Mouse (Mus musculus) fibroblast of lung, adult 2 months (primary cell): Measurements from ENCODE around the gene Cyp26a1.

Experiments used
- DNase-seq: peaks from one replicate; pipeline ENCODE4 v3.0.0-alpha.2; 2011; ENCODE audit warnings: low read depth

Gene Cyp26a1

GRCm38 (mm10) chr19:37697651-37698272, at the start of gene Cyp26a1:
Gene Cyp26a1 (plus strand): TSS chr19:37697798.
- no peak for DNase-seq

GRCm38 (mm10) chr19:37647994-37648393, 49.6 kb upstream of the Cyp26a1 start:
- peak; percentile 23 for DNase-seq

GRCm38 (mm10) chr19:37650526-37650925, 47.1 kb upstream of the Cyp26a1 start:
- no peak for DNase-seq

GRCm38 (mm10) chr19:37654012-37654411, 43.6 kb upstream of the Cyp26a1 start:
- no peak for DNase-seq

DNA sequence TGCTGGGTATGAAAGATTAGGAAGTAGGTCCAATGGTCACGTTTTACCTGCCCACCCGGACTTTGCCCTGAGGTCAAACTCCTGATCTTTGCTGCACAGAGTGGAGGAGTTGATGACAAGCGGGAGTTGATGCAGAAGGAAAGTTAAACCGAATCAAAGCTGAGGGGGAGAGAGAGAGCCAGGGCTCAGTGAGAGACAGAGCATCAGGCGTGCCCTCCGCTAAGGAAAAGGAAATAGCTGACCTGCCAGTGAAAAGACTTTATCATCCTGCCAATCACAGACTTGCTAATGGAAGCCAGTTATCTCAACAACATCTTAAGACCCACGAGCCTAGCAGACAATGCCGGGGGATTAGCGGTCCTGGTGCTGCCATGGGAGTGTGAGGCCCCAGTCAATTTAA, 41.2 kb upstream of the Cyp26a1 start:
- no peak for DNase-seq

DNA sequence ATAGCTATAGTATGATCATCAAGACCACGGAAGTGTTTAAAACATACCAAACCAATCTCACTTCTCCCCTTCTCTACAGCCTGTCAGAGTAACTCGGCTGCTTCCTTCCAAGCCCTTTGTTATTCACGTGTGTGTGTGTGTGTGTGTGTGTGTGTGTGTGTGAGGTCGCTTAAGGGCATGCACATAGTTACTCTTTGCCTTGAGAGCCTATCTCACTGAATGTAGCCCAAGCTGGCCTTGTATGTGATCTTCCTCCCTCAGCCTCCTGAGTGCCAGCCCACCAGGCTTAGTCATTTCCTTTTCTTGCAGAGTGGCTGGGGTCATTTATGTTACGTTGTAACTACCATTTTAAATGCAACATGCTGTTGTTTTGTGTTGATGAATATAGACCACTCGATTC, 32.3 kb upstream of the Cyp26a1 start:
- DNase-seq = no peak

- no peak for DNase-seq
Measured at GRCm38 (mm10) chr19:37667855-37668594, 29.6 kb upstream of the Cyp26a1 start.

- DNase-seq = no peak
Measured at GRCm38 (mm10) chr19:37668657-37669056, 28.9 kb upstream of the Cyp26a1 start.

DNA sequence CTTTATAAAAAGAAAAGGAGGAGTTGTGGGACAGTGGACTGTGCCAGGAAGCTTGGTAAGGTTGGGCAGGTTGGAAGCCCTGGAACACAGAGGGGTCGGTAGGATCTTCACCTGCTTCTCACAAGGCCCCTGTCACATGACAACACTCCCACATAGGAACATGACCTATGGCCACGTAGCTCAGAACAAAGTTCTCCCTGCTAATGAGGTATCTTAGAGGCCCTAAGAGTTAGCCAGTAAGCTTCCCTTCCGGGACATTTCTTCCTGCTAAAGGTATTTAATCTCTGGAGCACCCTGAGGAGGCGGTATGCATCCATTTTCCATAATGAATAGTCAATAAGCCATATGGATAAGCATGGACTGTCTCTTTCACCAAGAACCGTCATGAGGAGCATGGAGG, 28.1 kb upstream of the Cyp26a1 start:
- no peak for DNase-seq

DNA sequence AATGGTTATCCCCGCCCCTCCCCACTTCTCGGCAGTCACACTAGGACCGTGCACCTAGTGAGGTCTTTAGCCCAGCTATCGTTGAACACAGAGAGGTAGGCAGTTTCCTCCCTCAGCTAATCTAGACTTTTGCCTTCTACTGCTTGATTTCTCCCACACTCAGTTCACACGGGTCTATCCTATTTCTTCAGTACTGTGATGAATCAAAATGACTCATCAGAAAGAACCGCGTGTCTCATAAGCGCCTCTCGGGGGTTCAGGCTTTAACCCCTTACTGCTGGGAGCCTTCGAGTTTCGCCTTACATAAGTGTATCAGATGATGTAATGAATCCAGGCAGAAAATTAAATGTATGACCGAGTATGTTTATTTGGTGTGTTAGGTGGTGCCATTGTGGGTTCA, 24.2 kb upstream of the Cyp26a1 start:
- peak; percentile 62 for DNase-seq

- no peak for DNase-seq
Measured at GRCm38 (mm10) chr19:37685281-37685680, 12.3 kb upstream of the Cyp26a1 start, which contains the start of gene Cyp26c1. Gene Cyp26c1 (plus strand): TSS chr19:37685581.

GRCm38 (mm10) chr19:37686347-37686746, 11.3 kb upstream of the Cyp26a1 start:
- DNase-seq = no peak

- DNase-seq = no peak
Measured at GRCm38 (mm10) chr19:37686941-37687850, 10.4 kb upstream of the Cyp26a1 start.

- no peak for DNase-seq
Measured at GRCm38 (mm10) chr19:37689478-37689877, 8.1 kb upstream of the Cyp26a1 start.

- no peak for DNase-seq
Measured at GRCm38 (mm10) chr19:37690716-37691115, 6.9 kb upstream of the Cyp26a1 start.

DNA sequence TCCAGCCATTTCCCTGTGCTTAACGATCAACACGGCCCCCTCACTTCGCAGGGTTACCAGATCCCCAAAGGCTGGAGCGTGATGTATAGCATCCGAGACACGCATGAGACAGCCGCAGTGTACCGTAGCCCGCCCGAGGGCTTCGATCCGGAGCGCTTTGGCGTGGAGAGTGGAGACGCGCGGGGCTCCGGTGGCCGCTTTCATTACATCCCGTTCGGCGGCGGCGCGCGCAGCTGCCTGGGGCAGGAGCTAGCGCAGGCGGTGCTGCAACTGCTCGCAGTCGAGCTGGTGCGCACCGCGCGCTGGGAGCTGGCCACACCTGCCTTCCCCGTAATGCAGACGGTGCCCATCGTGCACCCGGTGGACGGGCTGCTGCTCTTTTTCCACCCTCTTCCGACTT, 4.7 kb upstream of the Cyp26a1 start:
- no peak for DNase-seq

- no peak for DNase-seq
Measured at GRCm38 (mm10) chr19:37695146-37695545, 2.5 kb upstream of the Cyp26a1 start.

GRCm38 (mm10) chr19:37695762-37696602, 1.6 kb upstream of the Cyp26a1 start:
- DNase-seq = no peak

GRCm38 (mm10) chr19:37696603-37697334, 829 bp upstream of the Cyp26a1 start:
- no peak for DNase-seq

GRCm38 (mm10) chr19:37697335-37697636, 312 bp upstream of the Cyp26a1 start:
- DNase-seq = no peak
